Mouse (Mus musculus): ENCODE measurements at regions not wholly inside any gene's neighbourhood (a gene's known extent, or its start where the extent isn't known, plus 50 kb on each side); places are given as distances from the start of the nearest gene placed in this dataset.
A peak's percentile ranks its signal among the peaks of the same experiment; 100 is the strongest.
"Not testable (repeated sequence)": the region's sequence is repeated elsewhere in the genome, so short reads cannot be mapped to it uniquely, and the experiment has no call there.

DNA sequence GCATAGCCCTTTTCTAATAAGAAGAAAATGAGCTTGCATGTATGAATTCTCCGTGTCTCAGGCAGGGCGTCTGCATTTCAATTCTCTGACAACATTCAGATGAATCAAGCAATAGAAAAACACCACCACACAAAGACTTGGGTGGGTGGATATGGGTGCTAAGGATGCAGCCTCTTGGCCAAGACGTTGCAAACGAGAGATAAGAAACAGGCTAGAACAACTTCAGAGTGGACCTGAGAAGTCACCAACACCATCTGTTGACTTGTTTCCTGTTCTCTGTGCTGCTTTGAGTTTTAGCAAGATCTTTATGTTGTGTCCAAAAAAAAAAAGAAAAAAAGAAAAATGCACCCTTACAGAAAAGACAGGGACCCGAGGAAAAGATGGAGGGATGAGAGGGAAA is 277.0 kb downstream of the Gxylt1 start:
- DNase-seq (ENCODE audit: low spot score), result no peak

DNA sequence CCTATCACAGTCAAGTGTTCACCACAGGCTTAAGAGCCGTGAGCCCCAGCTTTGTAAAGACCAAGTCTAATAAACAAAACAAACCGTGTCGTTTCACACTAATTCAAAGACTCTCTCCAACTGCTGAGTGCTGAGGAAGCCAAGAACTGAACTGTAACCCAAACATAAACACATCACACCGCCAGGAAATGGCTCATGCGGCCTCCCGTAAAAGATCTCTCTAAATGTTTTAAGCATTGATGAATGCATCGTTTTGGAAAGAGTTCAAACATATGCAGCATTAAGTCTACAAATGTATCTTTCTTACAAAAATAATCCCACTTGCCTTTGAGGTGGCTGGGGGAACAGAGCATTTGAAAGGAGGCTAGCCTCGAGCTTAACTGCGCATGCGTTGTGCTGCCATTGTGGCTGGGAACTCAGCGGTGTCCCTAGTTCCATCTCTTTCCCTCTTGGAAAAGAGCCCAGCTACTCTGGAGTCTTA is 280.7 kb downstream of the Gxylt1 start:
- DNase-seq (ENCODE audit: low spot score), result no peak

DNA sequence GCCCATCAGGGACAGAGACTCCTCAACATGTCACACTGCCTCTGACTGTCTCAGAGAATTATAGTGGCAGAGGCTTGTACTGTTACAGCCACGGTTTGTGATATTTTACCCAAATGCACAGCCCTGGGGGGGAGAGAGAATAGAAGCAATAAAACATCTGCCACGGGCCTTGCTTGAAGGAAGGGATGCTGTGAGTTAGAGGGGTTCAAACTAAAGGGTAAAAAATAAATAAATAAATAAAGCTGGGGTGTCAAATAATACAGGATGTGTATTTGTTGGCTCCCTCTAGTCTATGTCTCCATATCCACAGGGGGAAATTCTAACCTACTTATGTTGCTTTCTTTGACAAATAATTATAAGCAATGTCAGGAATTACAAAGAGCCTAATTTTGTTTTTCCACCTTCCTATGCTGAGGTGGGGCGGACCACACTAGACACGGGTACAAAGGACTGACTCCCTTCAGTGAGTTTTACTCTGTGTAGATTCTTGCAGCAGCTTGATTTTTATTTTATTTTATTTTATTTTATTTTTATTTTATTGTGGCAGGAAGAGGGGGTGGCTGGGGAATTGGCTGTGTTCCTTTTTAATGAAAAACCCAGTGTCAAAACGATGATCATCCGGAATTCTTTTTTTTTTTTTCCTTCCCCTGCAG is 281.3 kb downstream of the Gxylt1 start:
- DNase-seq (ENCODE audit: low spot score), result no peak

DNA sequence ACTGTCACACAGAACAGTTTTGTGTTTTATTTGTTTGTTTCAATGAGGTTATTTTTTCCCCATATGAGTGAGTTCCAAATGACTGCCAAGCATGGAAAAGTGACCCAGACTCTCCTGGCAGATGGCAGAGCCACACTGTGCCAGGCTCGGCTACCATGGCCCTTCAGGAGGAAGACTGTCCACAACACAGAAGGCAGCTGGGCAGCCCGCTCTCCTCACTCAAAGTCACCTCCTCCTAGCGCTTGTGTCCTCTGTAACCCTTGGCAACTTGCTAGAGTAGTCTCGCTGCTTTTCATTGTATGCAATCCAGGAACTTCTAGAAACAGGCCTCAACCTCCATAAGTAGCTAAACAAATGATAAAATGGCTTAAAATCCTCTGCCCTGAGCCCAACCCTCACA is 299.2 kb downstream of the Gxylt1 start:
- DNase-seq (ENCODE audit: low spot score), result no peak

DNA sequence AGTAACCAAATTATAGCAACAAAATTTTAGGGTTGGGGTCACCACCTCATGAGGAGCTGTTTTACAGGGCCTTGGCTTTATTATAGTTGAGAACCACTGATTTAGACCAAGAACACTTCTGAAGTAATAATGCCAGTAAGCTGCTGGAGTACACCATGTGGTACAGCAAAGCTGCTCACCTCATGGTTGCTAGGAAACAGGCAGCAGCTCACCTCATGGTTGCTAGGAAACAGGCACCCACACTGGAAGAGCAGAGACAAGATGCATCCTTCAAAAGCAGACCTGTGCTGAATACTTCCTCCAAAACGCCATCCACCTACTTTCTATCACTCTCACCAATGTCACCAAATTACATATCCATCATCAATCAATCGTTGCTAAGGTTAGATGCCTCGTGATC is 300.0 kb downstream of the Gxylt1 start:
- no peak for DNase-seq (ENCODE audit: low spot score)

DNA sequence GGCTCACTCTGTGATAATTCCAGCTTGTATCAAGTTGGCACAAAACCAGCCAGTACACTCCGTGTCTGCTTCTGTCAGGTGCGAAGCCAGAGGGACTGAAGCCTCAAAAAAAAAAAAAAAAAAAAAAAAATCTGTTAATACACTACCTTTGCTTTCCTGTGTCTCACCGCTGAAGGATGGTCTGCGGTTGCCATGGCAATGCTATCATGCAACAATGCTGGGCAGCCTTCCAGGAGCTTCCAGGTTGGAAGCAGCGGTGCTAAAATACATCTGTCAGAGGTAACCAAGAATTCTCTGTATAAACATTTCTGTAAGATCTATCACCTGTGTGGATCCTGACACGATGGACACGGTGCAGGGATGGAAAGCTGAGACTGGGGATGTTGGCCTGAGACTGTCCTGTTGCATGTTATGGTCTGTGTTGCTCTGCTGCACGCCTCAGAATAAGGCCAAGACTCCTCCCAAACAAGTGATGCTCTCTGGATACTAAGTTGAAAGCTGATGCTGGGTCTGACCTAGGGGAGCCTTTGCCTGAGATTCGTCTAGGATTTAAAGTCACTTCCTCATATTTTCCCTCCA is 301.2 kb downstream of the Gxylt1 start:
- DNase-seq (ENCODE audit: low spot score), result no peak

DNA sequence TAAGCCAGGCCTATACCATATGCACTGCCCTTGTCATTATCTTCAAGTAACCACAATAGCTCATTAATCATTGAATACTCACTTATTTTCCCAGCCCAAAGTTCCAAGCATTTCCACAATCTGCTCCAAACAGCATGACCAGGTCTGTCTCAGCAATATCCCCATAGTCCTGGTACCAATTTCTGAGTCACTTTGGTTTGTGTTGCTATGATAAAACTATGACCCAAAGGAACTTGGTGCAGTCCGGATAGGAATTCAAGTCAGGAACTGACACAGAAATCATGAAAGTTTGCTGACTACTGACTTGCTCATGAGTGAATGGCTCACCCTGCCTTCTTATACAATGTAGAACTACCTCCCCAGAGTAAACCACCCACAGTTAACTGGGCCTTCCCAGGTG is 309.4 kb downstream of the Gxylt1 start:
- no peak for DNase-seq (ENCODE audit: low spot score)

DNA sequence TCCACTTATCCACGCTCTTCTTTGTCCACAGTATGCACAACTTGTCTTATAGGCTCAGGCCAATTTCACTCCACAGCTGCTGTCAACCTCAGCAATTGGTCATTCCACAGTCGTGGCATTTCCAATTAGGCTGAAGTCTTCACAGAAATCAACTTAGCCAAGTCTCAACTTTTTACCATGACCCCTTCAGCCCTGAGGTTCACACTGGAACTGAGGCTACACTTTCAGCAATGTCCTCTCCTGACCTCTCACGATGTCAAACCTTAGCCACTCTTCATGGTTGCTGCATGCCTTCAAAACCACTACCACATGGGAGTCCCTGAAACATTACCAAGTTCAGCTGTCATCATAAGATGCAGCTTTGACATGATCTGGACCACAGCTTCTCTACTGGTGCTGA is 310.1 kb downstream of the Gxylt1 start:
- no peak for DNase-seq (ENCODE audit: low spot score)

DNA sequence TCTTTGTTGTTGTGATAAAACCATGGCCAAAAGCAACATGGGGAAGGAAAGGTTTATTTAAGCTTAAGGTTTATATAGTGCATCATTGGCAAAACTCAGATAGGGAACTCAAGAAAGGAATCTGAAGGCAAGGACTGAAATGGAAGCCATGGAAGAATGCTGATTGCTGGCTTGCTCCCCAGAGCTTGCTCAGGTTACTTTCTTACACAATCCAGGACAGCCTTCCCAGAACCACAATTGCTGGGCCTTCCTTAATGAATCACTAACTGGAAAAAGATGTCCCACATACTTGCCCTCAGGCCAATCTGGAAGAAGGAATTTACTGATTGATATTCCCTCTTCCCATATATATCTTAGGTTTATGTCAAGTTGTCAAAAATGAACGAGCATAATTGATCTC is 310.8 kb downstream of the Gxylt1 start:
- DNase-seq (ENCODE audit: low spot score), result no peak

DNA sequence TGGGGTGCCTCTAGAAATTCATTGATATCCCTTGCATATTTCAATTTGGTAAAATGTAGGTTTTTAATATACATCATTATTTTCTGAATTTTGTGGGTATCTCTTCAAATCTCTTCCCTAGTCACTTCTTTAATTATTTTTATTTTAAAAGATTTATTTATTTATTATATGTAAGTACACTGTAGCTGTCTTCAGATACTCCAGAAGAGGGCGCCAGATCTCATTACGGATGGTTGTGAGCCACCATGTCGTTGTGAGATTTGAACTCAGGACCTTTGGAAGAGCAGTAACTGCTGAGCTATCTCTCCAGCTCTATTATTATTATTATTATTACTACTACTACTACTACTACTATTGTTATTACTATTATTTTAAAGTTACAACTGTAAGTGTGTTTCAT is 324.1 kb downstream of the Gxylt1 start:
- DNase-seq (ENCODE audit: low spot score), result not testable (repeated sequence)

DNA sequence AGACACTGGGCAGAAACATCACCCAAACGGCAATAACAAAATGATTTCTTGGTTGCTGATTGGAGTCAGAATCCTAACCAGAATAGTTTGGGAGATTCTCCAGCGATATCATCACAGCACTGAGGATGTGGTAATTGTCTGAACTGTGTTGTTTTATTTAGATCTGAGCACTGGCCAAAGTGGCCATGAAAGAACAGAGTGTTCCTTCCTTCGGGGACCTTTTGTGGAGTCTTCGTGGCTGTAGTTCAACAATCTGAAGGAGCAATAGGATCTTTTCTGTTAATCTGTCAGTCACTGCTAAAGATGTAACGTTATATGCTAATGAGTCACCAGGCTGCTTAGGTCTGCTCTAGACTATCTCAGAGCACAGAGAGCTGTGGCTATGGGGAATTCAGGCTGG is 328.8 kb downstream of the Gxylt1 start:
- no peak for DNase-seq (ENCODE audit: low spot score)

DNA sequence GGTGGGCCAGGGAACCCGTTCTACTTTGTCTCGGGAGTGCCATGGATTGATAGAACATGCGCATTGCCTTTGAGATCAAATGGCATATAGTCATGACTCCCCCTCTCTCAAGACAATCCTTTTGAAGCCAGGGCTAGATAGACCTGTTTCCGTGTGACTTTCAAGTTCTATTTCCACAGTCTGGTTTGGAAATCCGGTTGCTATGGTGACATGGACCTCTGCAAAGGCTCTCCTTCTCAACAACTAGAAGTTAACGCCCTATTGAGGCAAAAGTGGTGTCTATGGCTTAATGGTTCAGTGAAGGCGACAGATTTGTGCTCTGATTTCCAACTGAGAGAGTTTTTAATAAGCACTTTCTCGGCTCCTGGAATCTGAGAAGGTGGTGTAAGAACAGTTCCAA is 371.2 kb downstream of the Gxylt1 start:
- no peak for DNase-seq (ENCODE audit: low spot score)

DNA sequence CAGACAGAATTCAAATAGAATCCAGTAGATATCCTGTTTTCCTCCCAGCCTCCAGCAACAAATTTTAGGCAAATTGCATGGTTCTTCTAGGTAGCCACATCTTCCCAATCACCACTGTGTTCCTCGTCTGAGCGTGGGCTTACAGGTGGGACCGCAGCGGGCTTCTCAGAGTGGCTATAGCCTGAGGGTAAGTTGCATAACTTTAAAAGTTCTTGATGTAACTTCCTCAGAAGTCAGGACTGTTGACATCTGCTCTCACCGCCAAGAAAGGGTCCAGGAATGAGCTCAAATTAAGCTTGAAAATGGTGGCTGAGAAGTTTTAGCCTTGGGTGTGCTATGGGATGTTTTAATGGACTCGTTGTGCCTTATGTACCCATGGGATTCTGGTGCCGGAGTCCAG is 377.7 kb downstream of the Gxylt1 start:
- no peak for DNase-seq (ENCODE audit: low spot score)

DNA sequence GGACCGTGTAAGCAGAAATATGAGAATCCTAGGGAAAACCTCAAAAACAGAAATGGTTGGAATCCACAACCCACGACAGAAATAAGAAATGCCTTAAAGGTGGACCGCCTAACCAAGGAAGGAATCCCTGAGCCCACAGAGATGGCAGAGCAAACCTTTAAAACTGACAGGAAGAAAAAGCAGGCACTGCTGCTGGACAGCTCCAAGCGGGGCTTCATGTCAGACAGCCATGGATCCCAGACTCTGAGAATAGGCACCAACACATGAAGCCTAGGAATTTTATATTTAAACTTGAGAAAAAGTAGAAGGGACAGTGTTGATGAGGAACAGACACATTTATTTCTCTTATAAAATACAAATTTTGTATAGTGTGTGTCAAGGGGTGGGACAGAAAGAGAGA is 379.1 kb downstream of the Gxylt1 start:
- peak; percentile 29 for DNase-seq (ENCODE audit: low spot score)

DNA sequence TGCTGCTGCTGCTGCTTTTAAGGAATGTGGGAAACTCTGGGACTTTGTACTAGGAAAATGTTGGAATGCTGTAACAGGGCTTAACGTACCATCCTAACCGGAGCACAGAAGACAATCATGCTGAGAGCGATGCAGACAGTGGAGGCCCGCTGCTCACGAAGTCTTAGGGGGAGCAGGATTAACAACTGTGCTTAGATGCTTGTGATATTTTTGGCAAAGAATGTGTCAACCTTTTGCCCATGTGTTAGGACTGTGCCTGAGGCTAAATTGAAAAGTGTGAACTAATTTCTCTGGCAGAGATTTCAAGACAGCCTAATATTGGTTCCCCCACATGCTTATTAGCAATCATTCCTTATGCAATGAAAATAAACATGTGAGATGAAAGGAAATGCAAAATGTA is 398.5 kb downstream of the Gxylt1 start:
- DNase-seq (ENCODE audit: low spot score), result no peak

DNA sequence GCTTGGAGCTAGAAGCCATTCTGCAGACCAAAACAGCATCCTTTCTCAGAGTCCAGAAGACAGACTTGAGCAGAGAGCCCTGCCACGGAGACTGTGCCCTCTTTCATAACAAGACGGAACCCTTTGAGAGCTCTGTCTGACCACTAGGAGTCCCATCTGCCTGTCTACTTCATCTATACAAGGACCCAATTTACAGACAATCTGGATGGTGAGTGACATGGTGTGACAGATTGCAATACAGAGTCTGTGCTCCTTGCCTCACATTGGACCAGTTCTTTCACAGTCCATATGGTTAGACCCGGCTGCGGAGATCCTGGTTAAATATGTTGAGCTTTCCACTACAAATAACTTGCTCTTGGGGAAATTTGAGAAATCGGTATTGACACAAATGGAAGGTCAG is 410.9 kb downstream of the Gxylt1 start:
- DNase-seq (ENCODE audit: low spot score), result no peak

DNA sequence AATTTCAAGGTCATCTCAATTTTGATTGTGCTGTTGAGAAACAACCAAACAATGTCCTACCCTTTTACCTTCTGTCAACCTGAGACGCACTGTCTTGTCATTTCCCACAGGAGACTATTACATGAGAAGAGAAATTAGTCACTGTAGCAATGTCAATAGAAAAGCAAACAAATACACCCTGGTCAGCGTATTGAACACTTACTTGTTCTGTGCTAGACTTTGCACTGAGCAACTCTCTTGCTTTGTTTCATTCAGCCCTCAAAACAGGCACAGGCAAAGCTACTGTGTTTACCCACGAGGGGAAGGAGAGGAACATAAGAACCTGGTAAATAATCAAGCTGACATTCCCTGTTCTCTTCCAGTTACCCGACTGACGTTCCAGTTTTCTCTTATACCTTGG is 424.1 kb downstream of the Gxylt1 start:
- DNase-seq (ENCODE audit: low spot score), result no peak

DNA sequence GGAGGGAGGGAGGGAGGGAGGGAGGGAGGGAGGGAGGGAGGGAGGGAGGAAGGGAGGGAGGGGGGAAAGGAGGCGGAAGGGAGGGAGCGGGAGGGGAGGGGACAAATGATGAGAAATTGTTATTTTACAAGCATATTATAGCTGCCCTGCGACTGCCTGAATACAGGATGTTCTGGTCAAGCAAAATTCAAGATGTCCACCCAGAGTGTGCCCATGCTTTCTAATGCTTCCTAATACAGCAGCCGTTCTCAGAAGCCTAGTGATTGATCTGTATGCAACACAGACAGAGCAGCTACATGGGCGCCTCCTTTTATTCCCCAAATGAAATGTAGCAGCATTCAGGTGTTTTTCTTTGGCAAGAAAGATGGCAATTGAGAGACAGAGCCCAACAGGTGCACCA is 434.9 kb downstream of the Gxylt1 start:
- DNase-seq (ENCODE audit: low spot score), result no peak

DNA sequence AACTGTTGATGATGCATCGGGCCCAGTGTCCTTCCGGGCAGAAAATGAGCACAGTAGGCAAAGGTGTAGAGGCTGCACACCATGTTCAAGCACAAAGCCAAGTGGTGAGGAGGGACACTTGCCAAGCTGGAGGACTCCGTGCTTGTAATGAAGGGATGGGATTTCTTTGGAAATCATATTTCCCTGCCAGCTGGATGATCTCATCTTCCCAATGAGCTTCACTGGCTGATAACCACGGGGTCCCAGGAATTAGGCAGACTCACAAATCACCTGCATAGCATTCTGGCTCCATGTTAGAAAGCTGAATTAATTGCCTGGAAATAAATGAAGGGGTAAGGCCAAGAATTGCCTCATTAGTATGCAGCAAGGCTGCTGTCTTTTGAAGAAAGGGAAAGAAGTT is 435.4 kb downstream of the Gxylt1 start:
- no peak for DNase-seq (ENCODE audit: low spot score)

DNA sequence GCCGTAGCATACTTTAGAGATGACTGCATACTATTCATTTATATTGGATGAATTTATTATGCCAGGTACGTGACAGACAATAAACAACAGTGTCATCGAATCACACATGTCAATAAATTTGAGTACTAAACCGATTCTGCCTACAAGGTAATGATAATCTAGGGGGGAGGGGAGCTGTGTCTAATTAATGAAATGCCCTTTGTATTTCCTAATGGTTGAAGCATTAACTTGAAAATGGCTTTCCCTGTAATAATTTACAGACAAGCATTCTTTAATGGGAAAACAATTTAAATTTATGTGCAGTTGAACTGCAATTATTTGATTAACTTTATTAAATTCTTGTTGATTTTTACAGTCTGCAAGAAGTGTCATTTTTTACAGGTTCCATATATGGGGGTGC is 429.5 kb downstream of the Pdzrn4 start:
- no peak for DNase-seq (ENCODE audit: low spot score)

Data from embryo, embryonic 10.5 days (tissue).